Mouse (Mus musculus): Measurements from ENCODE around the gene Tex14. TPM values are rescaled to one million over a fixed set of nuclear protein-coding genes. Genes with fewer than 3 reads are reported as not detected.

Tex14 gene
- total and polyA plus RNA-seq, 3 experiments, result 0.08 to 0.23 TPM; not detected in 1

DNA sequence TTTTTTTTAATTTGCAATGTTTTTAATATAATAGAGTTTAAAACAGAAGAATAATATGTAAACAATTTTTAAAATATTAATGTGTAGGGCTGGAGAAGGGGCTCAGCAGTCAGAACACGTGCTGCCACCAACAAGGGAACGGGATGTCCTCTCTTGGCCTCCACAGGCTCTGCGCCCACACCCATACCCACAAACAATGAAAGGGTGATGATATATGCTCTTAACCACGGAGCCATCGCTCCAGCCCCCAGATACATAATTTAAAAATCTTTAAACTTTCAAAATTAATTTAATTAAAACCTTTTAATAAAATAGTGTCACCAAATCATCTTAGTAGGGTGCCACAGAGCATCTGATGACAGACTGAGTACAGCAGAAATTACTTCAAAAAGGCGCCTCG, 37.8 kb upstream of the Tex14 start:
- WGBS, result 83% methylated on average over 7 of the region's 7 CpGs
- TF ChIP-seq POLR2A (IDR thresholded peaks at IDR 0.05; ENCODE audit: insufficient read depth, low read depth, low read length) (no peak), CTCF (IDR thresholded peaks at IDR 0.05) (no peak), EP300 (IDR thresholded peaks at IDR 0.05; ENCODE audit: insufficient read depth, low read depth, low read length) (no peak)
- Histone ChIP-seq H3K4me3 (no peak overlapping the region), H3K4me1 (ENCODE audit: control insufficient read depth, insufficient read depth, low read length) (no peaks in the 10 kb centered on the region), H3K79me2 (replicated peaks; ENCODE audit: control insufficient read depth, insufficient read depth, low read length) (no peaks in the 10 kb centered on the region), H3K36me3 (ENCODE audit: control insufficient read depth, insufficient read depth, low read length) (no peaks in the 10 kb centered on the region), H3K27me3 (ENCODE audit: control insufficient read depth, insufficient read depth, low read length) (no peaks in the 10 kb centered on the region), H3K27ac (no peak overlapping the region), H3K9ac (ENCODE audit: low read depth, low read length) (no peak overlapping the region)
- intact Hi-C loops (cut with DNase I), result no loop called here
- DNase-seq, result no peak

DNA sequence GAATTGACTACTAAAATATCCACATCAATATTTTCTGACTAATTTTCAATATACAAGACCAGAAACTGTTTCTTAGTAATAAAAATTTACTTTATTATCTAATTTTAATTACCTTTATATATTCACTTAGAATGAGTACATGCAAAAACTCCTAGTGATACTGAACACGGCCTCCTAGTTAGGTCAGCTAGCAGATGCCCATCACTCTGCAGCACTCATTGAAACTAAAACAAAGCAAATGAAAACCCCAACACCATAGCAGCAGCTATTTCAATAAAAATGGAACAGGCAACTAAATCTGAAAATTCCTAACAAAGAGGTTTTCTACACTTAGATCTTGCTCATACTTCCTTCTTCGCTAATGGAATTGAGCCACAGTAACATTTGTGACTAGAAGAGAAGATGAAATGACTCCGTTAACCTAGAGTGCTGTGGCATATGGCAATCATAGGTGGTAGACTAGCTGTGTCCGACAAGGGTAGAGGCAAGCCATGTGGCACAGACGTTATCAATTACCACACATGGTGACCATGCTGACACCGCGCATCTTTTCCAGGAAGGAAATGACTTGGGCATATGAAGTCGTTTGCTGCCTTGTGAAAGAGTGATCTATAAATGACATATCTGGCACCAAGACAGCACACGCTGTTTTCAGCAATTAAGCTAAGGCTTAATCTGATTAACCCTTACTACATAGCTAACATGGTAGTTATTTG, 36.8 kb upstream of the Tex14 start:
- TF ChIP-seq CTCF (IDR thresholded peaks at IDR 0.05) (no peak), POLR2A (IDR thresholded peaks at IDR 0.05; ENCODE audit: insufficient read depth, low read depth, low read length) (no peak), EP300 (IDR thresholded peaks at IDR 0.05; ENCODE audit: insufficient read depth, low read depth, low read length) (no peak)
- Histone ChIP-seq H3K9ac (ENCODE audit: low read depth, low read length) (no peak overlapping the region), H3K4me1 (ENCODE audit: control insufficient read depth, insufficient read depth, low read length) (no peaks in the 10 kb centered on the region), H3K27ac (no peak overlapping the region), H3K36me3 (ENCODE audit: control insufficient read depth, insufficient read depth, low read length) (no peaks in the 10 kb centered on the region), H3K79me2 (replicated peaks; ENCODE audit: control insufficient read depth, insufficient read depth, low read length) (no peaks in the 10 kb centered on the region), H3K27me3 (ENCODE audit: control insufficient read depth, insufficient read depth, low read length) (no peaks in the 10 kb centered on the region), H3K4me3 (no peak overlapping the region)
- no peak for DNase-seq
- intact Hi-C loops (cut with DNase I), result no loop called here
- WGBS, result 60% methylated on average over 9 of the region's 9 CpGs

DNA sequence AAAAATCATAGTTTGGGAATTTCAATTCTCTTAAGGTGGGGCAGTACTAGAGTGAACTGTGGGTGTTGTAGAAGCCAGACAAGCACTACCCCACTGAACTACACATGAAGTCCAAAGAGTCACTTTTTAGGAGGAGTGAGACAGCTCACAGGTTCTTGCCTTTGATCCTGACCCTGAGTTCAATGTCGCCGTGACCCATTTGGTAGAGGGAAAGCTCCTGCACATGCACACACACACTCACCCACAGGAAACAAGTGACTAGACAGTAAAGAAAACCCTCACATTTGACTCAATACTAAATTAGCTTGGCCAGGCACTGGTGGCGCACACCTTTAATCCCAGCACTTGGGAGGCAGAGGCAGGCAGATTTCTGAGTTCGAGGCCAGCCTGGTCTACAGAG, 20.3 kb upstream of the Tex14 start:
- no peak for TF ChIP-seq EP300 (IDR thresholded peaks at IDR 0.05; ENCODE audit: insufficient read depth, low read depth, low read length)
- TF ChIP-seq POLR2A (IDR thresholded peaks at IDR 0.05; ENCODE audit: insufficient read depth, low read depth, low read length), result no peak
- Histone ChIP-seq H3K36me3 (ENCODE audit: control insufficient read depth, insufficient read depth, low read length) (no peaks in the 10 kb centered on the region), H3K79me2 (replicated peaks; ENCODE audit: control insufficient read depth, insufficient read depth, low read length) (no peaks in the 10 kb centered on the region), H3K9ac (ENCODE audit: low read depth, low read length) (no peak overlapping the region), H3K27me3 (ENCODE audit: control insufficient read depth, insufficient read depth, low read length) (no peaks in the 10 kb centered on the region), H3K27ac (no peak overlapping the region), H3K4me3 (no peak overlapping the region), H3K4me1 (ENCODE audit: control insufficient read depth, insufficient read depth, low read length) (no peaks in the 10 kb centered on the region)
- no peak for DNase-seq
- 95% methylated on average over 4 of the region's 4 CpGs for WGBS
- intact Hi-C loops (cut with DNase I), result no loop called here

DNA sequence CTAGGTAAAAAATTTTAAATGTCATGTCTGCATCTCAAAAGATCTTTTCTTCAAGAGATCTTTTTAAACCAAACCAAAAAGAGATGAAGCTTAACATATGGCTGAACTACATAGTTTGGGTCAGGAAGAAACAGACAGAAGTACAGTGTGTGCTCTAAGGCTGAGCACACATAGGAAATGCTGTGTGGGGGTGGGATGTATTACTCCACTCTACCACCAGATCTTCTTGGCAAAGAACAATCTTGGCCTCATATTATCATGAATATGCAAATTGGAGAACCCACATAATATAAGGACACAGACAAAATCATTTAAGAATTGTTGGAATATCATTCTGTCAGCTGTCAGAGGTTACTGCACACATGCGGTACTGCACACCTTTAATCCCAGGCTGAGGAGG, 19.2 kb upstream of the Tex14 start:
- no peak for DNase-seq
- Histone ChIP-seq H3K9ac (ENCODE audit: low read depth, low read length) (no peak overlapping the region), H3K27ac (no peak overlapping the region), H3K79me2 (replicated peaks; ENCODE audit: control insufficient read depth, insufficient read depth, low read length) (no peaks in the 10 kb centered on the region), H3K4me1 (ENCODE audit: control insufficient read depth, insufficient read depth, low read length) (no peaks in the 10 kb centered on the region), H3K27me3 (ENCODE audit: control insufficient read depth, insufficient read depth, low read length) (no peaks in the 10 kb centered on the region), H3K36me3 (ENCODE audit: control insufficient read depth, insufficient read depth, low read length) (no peaks in the 10 kb centered on the region), H3K4me3 (no peak overlapping the region)
- no peak for TF ChIP-seq CTCF (IDR thresholded peaks at IDR 0.05)
- no peak for TF ChIP-seq POLR2A (IDR thresholded peaks at IDR 0.05; ENCODE audit: insufficient read depth, low read depth, low read length)
- TF ChIP-seq EP300 (IDR thresholded peaks at IDR 0.05; ENCODE audit: insufficient read depth, low read depth, low read length), result no peak
- intact Hi-C loops (cut with DNase I), result no loop called here
- 100% methylated on average over 1 of the region's 1 CpGs for WGBS

DNA sequence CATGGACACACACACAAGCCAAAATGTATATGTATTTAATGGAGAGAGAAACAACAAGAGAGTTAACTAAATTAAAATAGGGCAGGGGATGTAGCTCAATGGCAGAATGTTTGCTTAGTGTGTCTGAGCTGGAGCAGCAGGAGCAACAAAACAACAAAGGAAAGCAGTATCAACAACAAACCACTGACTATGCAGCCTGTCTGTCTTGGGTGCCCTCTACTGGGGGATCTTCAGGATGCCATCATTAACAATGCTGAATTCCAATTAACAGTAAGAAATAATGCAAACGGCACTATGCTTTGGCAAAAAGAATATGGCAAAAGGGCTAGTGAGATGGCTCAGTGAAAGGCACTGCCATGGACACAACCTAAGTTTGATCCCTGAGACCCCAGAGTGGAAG, 11.0 kb upstream of the Tex14 start:
- Histone ChIP-seq H3K36me3 (ENCODE audit: control insufficient read depth, insufficient read depth, low read length) (no peaks in the 10 kb centered on the region), H3K27ac (no peak overlapping the region), H3K79me2 (replicated peaks; ENCODE audit: control insufficient read depth, insufficient read depth, low read length) (no peaks in the 10 kb centered on the region), H3K27me3 (ENCODE audit: control insufficient read depth, insufficient read depth, low read length) (no peaks in the 10 kb centered on the region), H3K4me3 (no peak overlapping the region), H3K9ac (ENCODE audit: low read depth, low read length) (no peak overlapping the region), H3K4me1 (ENCODE audit: control insufficient read depth, insufficient read depth, low read length) (no peaks in the 10 kb centered on the region)
- DNase-seq, result no peak
- WGBS, result 19% methylated on average over 1 of the region's 1 CpGs
- intact Hi-C loops (cut with DNase I), result loop anchor here (1.0 kb wide), 1 partner anchor 180 kb away; no protein-coding TSS in a partner anchor
- TF ChIP-seq POLR2A (IDR thresholded peaks at IDR 0.05; ENCODE audit: insufficient read depth, low read depth, low read length) (no peak), CTCF (IDR thresholded peaks at IDR 0.05) (peak; percentile 80)

DNA sequence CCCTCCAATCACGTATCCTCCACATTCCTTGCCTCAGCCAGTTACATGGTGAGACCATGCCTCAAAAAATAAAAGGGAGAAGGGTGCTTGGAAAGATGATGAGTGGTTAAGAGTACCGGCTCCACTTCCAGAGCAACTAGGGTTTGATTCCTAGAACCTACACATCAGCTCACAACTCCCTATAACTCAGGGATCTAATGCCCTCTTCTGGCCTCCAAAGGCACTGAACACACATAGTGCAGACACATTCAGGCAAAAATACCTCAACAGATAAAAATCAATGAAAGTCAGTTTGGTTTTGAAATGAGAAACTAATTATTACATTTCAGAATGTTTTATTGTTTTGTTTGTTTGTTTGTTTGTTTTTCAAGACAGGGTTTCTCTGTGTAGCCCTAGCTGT, 6.5 kb upstream of the Tex14 start:
- Histone ChIP-seq H3K79me2 (replicated peaks; ENCODE audit: control insufficient read depth, insufficient read depth, low read length) (no peaks in the 10 kb centered on the region), H3K9ac (ENCODE audit: low read depth, low read length) (no peak overlapping the region), H3K4me3 (no peak overlapping the region), H3K27ac (no peak overlapping the region), H3K27me3 (ENCODE audit: control insufficient read depth, insufficient read depth, low read length) (no peaks in the 10 kb centered on the region), H3K36me3 (ENCODE audit: control insufficient read depth, insufficient read depth, low read length) (no peaks in the 10 kb centered on the region), H3K4me1 (ENCODE audit: control insufficient read depth, insufficient read depth, low read length) (no peaks in the 10 kb centered on the region)
- intact Hi-C loops (cut with DNase I), result no loop called here
- TF ChIP-seq POLR2A (IDR thresholded peaks at IDR 0.05; ENCODE audit: insufficient read depth, low read depth, low read length), result no peak
- TF ChIP-seq CTCF (IDR thresholded peaks at IDR 0.05), result 0 out of 2 replicates have a peak, but pooled peaks have one; percentile 16
- DNase-seq, result no peak
- WGBS, result 75% methylated on average over 2 of the region's 2 CpGs

Measured in heart, adult 2 months (tissue).